14 mouse cellular contexts compared by ENCODE assay signal in the genomic region with DNA sequence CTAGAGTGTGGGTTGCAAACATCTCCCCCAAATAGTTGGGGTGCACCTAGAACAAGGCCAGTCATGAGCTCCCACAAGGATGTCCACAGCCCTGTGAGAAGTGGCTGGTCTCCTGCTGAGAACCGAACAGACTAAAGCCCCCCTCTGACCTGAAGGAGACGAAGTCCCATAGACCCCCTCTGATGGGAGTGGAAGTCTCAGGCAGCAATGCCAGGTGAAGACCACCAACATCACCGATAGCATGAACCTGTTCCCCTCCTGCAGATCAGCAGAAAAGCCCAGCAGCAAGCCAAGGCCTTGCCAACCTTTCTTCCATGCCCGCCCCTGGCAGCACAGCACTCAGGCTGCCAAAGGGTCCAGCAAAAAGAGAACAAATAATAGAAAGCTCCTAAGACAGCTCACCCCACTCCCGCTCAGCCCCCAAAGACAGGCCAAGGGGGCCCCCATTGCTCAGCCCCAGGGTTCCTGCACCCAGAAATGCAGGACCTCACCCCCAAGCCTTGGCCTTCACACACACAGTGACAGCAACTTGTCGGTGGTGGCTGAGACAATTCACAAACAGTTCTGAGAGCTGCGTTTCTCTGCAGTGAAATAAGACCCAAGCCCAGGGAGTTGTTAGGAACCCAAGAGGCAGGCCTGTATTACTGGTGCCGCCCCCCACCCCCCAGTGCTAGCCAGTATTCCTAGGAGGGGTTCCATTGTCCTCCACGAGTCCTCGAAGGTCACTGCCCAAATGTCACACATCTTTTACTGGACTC. TPM values are rescaled to one million over a fixed set of nuclear protein-coding genes. Genes with fewer than 3 reads are reported as not detected.
DNase-seq lines count a peak whose midpoint lies in the region; ATAC-seq lines count a peak whose summit lies in the region.
"Had no signal": no experiment of that assay in that cellular context is flagged by ENCODE, and none has a peak within 500 bp of the region (broad histone marks: within the 10 kb centered on the region; RNA-seq: fewer than 3 reads in every experiment).

No protein-coding gene starts in this region.

- ATAC-seq in heart, embryonic 11.5 days (replicated peaks; ENCODE audit: insufficient number of reproducible peaks, low FRiP score, low TSS enrichment) = no peak
- no peak for ATAC-seq in liver, embryonic 12.5 days
- no peak for ATAC-seq in embryonic facial prominence, embryonic 14.5 days (ENCODE audit: low read depth)
- no peak for ATAC-seq in stomach, embryonic 14.5 days (ENCODE audit: insufficient number of reproducible peaks, insufficient read depth, low FRiP score, low read depth)

- peaks cover 27% of the 10 kb centered on the region for H3K4me1 ChIP-seq in heart, embryonic 11.5 days (ENCODE audit: control insufficient read depth, insufficient read depth, low read length)
- peaks cover 36% of the 10 kb centered on the region for H3K4me1 ChIP-seq in liver, embryonic 12.5 days
- H3K4me1 ChIP-seq in embryonic facial prominence, embryonic 14.5 days (ENCODE audit: control insufficient read depth, insufficient read depth, low read length) = peaks cover 86% of the 10 kb centered on the region
- H3K4me1 ChIP-seq in stomach, embryonic 14.5 days (ENCODE audit: control insufficient read depth, insufficient read depth, low read length) = peaks cover 19% of the 10 kb centered on the region

- no peaks in the 10 kb centered on the region for H3K9me3 ChIP-seq in heart, embryonic 11.5 days (replicated peaks; ENCODE audit: control insufficient read depth, low read length)
- H3K9me3 ChIP-seq in liver, embryonic 12.5 days (replicated peaks) = no peaks in the 10 kb centered on the region
- no peaks in the 10 kb centered on the region for H3K9me3 ChIP-seq in embryonic facial prominence, embryonic 14.5 days (ENCODE audit: control insufficient read depth, low read length)
- H3K9me3 ChIP-seq in stomach, embryonic 14.5 days (ENCODE audit: control insufficient read depth, low read depth, low read length) = no peaks in the 10 kb centered on the region
- H3K9me3 ChIP-seq: G1E had no signal

- H3K9ac ChIP-seq in heart, embryonic 11.5 days (ENCODE audit: low read depth, low read length) = no peak overlapping the region
- no peak overlapping the region for H3K9ac ChIP-seq in liver, embryonic 12.5 days
- no peak overlapping the region for H3K9ac ChIP-seq in embryonic facial prominence, embryonic 14.5 days (ENCODE audit: low read depth, low read length)
- H3K9ac ChIP-seq in stomach, embryonic 14.5 days (replicated peaks; ENCODE audit: low read depth, low read length) = no peak overlapping the region

- DNase-seq in heart, postnatal 36 days = no peak
- DNase-seq in liver = no peak
- no peak for DNase-seq in embryonic facial prominence, embryonic 14.5 days (ENCODE audit: low spot score)
- DNase-seq in embryo, embryonic 9.5 days (ENCODE audit: extremely low spot score) = no peak
- DNase-seq in adrenal gland, adult 18-20 months (ENCODE audit: low spot score in 2 of 2) = no peak
- DNase-seq: adrenal gland, postnatal 25 days; gastrocnemius, adult 2 months; kidney, adult 8-10 months; midbrain, embryonic 14.5 days; right cerebral cortex, adult 18-20 months had no signal

- intact Hi-C loops in heart, postnatal 36 days (cut with DNase I) = no loop called here

- H3K36me3 ChIP-seq in heart, embryonic 11.5 days (ENCODE audit: control insufficient read depth, insufficient read depth, low read length) = no peaks in the 10 kb centered on the region
- H3K36me3 ChIP-seq in liver, embryonic 12.5 days = no peaks in the 10 kb centered on the region
- H3K36me3 ChIP-seq in embryonic facial prominence, embryonic 14.5 days (ENCODE audit: control insufficient read depth, insufficient read depth, low read length) = no peaks in the 10 kb centered on the region
- no peaks in the 10 kb centered on the region for H3K36me3 ChIP-seq in stomach, embryonic 14.5 days (ENCODE audit: control insufficient read depth, insufficient read depth, low read length)

- WGBS in heart, embryonic 11.5 days (ENCODE audit: insufficient replicate concordance) = 64% methylated on average over 10 of the region's 10 CpGs
- WGBS in liver, embryonic 12.5 days (ENCODE audit: insufficient replicate concordance) = 75% methylated on average over 10 of the region's 10 CpGs
- 43% methylated on average over 10 of the region's 10 CpGs for WGBS in embryonic facial prominence, embryonic 14.5 days
- WGBS in stomach, embryonic 14.5 days = 71% methylated on average over 10 of the region's 10 CpGs

- H3K27ac ChIP-seq in heart, embryonic 11.5 days (ENCODE audit: low read depth, low read length) = peak overlapping the region; percentile 69
- 0 out of 2 replicates have a peak overlapping the region, but pooled peaks have one; percentile 41 for H3K27ac ChIP-seq in liver, embryonic 12.5 days
- peak overlapping the region; percentile 97 for H3K27ac ChIP-seq in embryonic facial prominence, embryonic 14.5 days (replicated peaks; ENCODE audit: low read depth, low read length)
- peak overlapping the region; percentile 80 for H3K27ac ChIP-seq in stomach, embryonic 14.5 days (ENCODE audit: low read length)
- H3K27ac ChIP-seq: gastrocnemius, adult 2 months had no signal

- H3K27me3 ChIP-seq in heart, embryonic 11.5 days (ENCODE audit: control insufficient read depth, insufficient read depth, low read length) = no peaks in the 10 kb centered on the region
- H3K27me3 ChIP-seq in liver, embryonic 12.5 days (replicated peaks) = no peaks in the 10 kb centered on the region
- H3K27me3 ChIP-seq in embryonic facial prominence, embryonic 14.5 days (replicated peaks; ENCODE audit: control insufficient read depth, insufficient read depth, low read length) = no peaks in the 10 kb centered on the region
- H3K27me3 ChIP-seq in stomach, embryonic 14.5 days (ENCODE audit: control insufficient read depth, insufficient read depth, low read length) = no peaks in the 10 kb centered on the region

- no peak overlapping the region for H3K4me3 ChIP-seq in heart, embryonic 11.5 days (ENCODE audit: low read depth, low read length)
- H3K4me3 ChIP-seq in liver, embryonic 12.5 days = no peak overlapping the region
- no peak overlapping the region for H3K4me3 ChIP-seq in embryonic facial prominence, embryonic 14.5 days (ENCODE audit: low read depth, low read length)
- no peak overlapping the region for H3K4me3 ChIP-seq in stomach, embryonic 14.5 days (ENCODE audit: low read depth, low read length)
- H3K4me3 ChIP-seq: gastrocnemius, adult 2 months had no signal

- no peak overlapping the region for H3K4me2 ChIP-seq in heart, embryonic 11.5 days
- no peak overlapping the region for H3K4me2 ChIP-seq in liver, embryonic 12.5 days
- peak overlapping the region; percentile 39 for H3K4me2 ChIP-seq in embryonic facial prominence, embryonic 14.5 days (ENCODE audit: low read depth, low read length)
- no peak overlapping the region for H3K4me2 ChIP-seq in stomach, embryonic 14.5 days (replicated peaks; ENCODE audit: low read depth, low read length)

RNA-seq across cellular contexts. Expression of a gene that starts 13.0 kb away (rescaled TPM):
- 19.8 and 22.0 TPM in 2 replicates for polyA plus RNA-seq in heart, embryonic 11.5 days (2014; fragmentation: Nextera tagmentation; extraction: Ambion mirVana)
- 10 to 100 TPM; 56.6 to 56.8 TPM for total RNA-seq in heart, postnatal 36 days (2021)
- 10.4 and 10.5 TPM in 2 replicates for polyA plus RNA-seq in liver, embryonic 12.5 days (2016; fragmentation: Nextera tagmentation; extraction: Ambion mirVana)
- 44.0 and 48.4 TPM in 2 replicates for polyA plus RNA-seq in embryonic facial prominence, embryonic 14.5 days (2014; fragmentation: Nextera tagmentation; extraction: Ambion mirVana)
- 22.4 and 24.9 TPM in 2 replicates for polyA plus RNA-seq in stomach, embryonic 14.5 days (2014; fragmentation: Nextera tagmentation; extraction: Ambion mirVana)
- total RNA-seq in adrenal gland, adult 18-20 months (2021) = 10 to 100 TPM; 11.8 to 22.2 TPM

Comparison
In these comparisons a context has a peak if more than half of its experiments do, and no peak if none do; other contexts are left out.
1. H3K27ac ChIP-seq: peak in every context shown above with its lines; median percentile 97 in embryonic facial prominence, embryonic 14.5 days; 80 in stomach, embryonic 14.5 days; 69 in heart, embryonic 11.5 days; 41 in liver, embryonic 12.5 days.